Comparison of ENCODE assay signal across 13 mouse cellular contexts in genomic region chr1:155252631-155253121, GRCm38 (mm10). TPM values are rescaled to one million over a fixed set of nuclear protein-coding genes. Genes with fewer than 3 reads are reported as not detected.
DNase-seq lines count a peak whose midpoint lies in the region; ATAC-seq and TF ChIP-seq lines count a peak whose summit lies in the region.
"Had no signal": no experiment of that assay in that cellular context is flagged by ENCODE, and none has a peak within 500 bp of the region (broad histone marks: within the 10 kb centered on the region; RNA-seq: fewer than 3 reads in every experiment).

No protein-coding gene starts in this region.

- ATAC-seq in heart, embryonic 15.5 days (replicated peaks; ENCODE audit: insufficient number of reproducible peaks, insufficient read depth, low FRiP score, low read depth): 0 out of 2 replicates have a peak, but pooled peaks have one; percentile 18
- peak; percentile 28; the same call in 1 of the 2 replicates for ATAC-seq in G1E (ENCODE audit: extremely low read depth, insufficient number of reproducible peaks, low FRiP score, poor library complexity, severe bottlenecking)
- ATAC-seq in forebrain, postnatal 0 days: no peak

- H3K4me2 ChIP-seq in heart, embryonic 15.5 days: no peak overlapping the region
- H3K4me2 ChIP-seq in forebrain, postnatal 0 days (ENCODE audit: low read depth): no peak overlapping the region
- H3K4me2 ChIP-seq: embryonic facial prominence, embryonic 15.5 days; lung, embryonic 15.5 days had no signal

- no peaks in the 10 kb centered on the region for H3K79me2 ChIP-seq in liver, adult 2 months (ENCODE audit: control insufficient read depth, insufficient read depth, low read length)

- WGBS in heart, embryonic 15.5 days: 28% methylated on average over 6 of the region's 6 CpGs
- 32% methylated on average over 6 of the region's 6 CpGs for WGBS in liver, adult 2 months
- 60% methylated on average over 6 of the region's 6 CpGs for WGBS in forebrain, postnatal 0 days
- WGBS in heart, embryonic 10.5 days: 36% methylated on average over 6 of the region's 6 CpGs

- no peak for TF ChIP-seq CTCF in G1E (IDR thresholded peaks at IDR 0.05; ENCODE audit: low read depth, low read length)
- no peak for TF ChIP-seq CTCF in liver, adult 2 months (IDR thresholded peaks at IDR 0.05; ENCODE audit: low read depth, low read length)
- TF ChIP-seq CTCF in forebrain, postnatal 0 days (IDR thresholded peaks at IDR 0.05; ENCODE audit: low read depth): no peak

- H3K27ac ChIP-seq in heart, embryonic 15.5 days: no peak overlapping the region
- no peak overlapping the region for H3K27ac ChIP-seq in liver, adult 2 months (replicated peaks; ENCODE audit: insufficient read depth, low read depth, low read length)
- H3K27ac ChIP-seq in forebrain, postnatal 0 days (ENCODE audit: low read depth, low read length): no peak overlapping the region; the same call in 1 of the 2 replicates
- no peak overlapping the region for H3K27ac ChIP-seq in heart, embryonic 10.5 days
- H3K27ac ChIP-seq: embryonic facial prominence, embryonic 15.5 days; lung, embryonic 15.5 days had no signal

- H3K9ac ChIP-seq in heart, embryonic 15.5 days: no peak overlapping the region
- H3K9ac ChIP-seq in liver, adult 2 months (ENCODE audit: low read depth, low read length): no peak overlapping the region
- no peak overlapping the region for H3K9ac ChIP-seq in forebrain, postnatal 0 days
- H3K9ac ChIP-seq: embryonic facial prominence, embryonic 15.5 days; lung, embryonic 15.5 days had no signal

- no peak for TF ChIP-seq POLR2A in liver, adult 2 months (IDR thresholded peaks at IDR 0.05; ENCODE audit: extremely low read depth, insufficient read depth, low read length)

- intact Hi-C loops in gastrocnemius, postnatal 14 days (cut with DNase I; ENCODE audit: low total_unique reads): no loop called here

- H3K4me3 ChIP-seq in heart, embryonic 15.5 days: no peak overlapping the region
- 0 out of 2 replicates have a peak overlapping the region, but pooled peaks have one; percentile 17 for H3K4me3 ChIP-seq in G1E (ENCODE audit: low read depth, low read length)
- H3K4me3 ChIP-seq in liver, adult 2 months (ENCODE audit: insufficient read depth, low read depth, low read length): no peak overlapping the region
- no peak overlapping the region for H3K4me3 ChIP-seq in forebrain, postnatal 0 days (ENCODE audit: low read depth, low read length)
- no peak overlapping the region for H3K4me3 ChIP-seq in heart, embryonic 10.5 days
- H3K4me3 ChIP-seq: embryonic facial prominence, embryonic 15.5 days; lung, embryonic 15.5 days had no signal

- H3K4me1 ChIP-seq in heart, embryonic 15.5 days (replicated peaks): peaks cover 4% of the 10 kb centered on the region
- peaks cover 11% of the 10 kb centered on the region for H3K4me1 ChIP-seq in G1E (ENCODE audit: insufficient read depth, low read depth, low read length)
- H3K4me1 ChIP-seq in liver, adult 2 months (ENCODE audit: control insufficient read depth, insufficient read depth, low read length): no peaks in the 10 kb centered on the region
- H3K4me1 ChIP-seq in forebrain, postnatal 0 days (ENCODE audit: insufficient read depth): no peaks in the 10 kb centered on the region
- H3K4me1 ChIP-seq in heart, embryonic 10.5 days: peaks cover 12% of the 10 kb centered on the region
- H3K4me1 ChIP-seq: lung, embryonic 15.5 days had no signal

- no peak for DNase-seq in heart, adult 8-10 months (ENCODE audit: low spot score)
- DNase-seq in G1E (ENCODE audit: low spot score): no peak
- peak; percentile 62 for DNase-seq in kidney, adult 11 months
- DNase-seq in liver, adult 2 months (ENCODE audit: extremely low read depth, low read depth, low spot score): peak; percentile 41
- DNase-seq in gastrocnemius, postnatal 14 days: no peak
- DNase-seq in forebrain, postnatal 0 days: no peak
- no peak for DNase-seq in heart, embryonic 10.5 days (ENCODE audit: low spot score)
- DNase-seq: cerebellum, postnatal 10 days; heart, postnatal 10 days; spleen, adult 18-20 months had no signal

- H3K36me3 ChIP-seq in heart, embryonic 15.5 days: no peaks in the 10 kb centered on the region
- no peaks in the 10 kb centered on the region for H3K36me3 ChIP-seq in G1E (replicated peaks)
- H3K36me3 ChIP-seq in liver, adult 2 months (ENCODE audit: control insufficient read depth, insufficient read depth, low read length): no peaks in the 10 kb centered on the region
- H3K36me3 ChIP-seq in forebrain, postnatal 0 days (ENCODE audit: insufficient read depth): no peaks in the 10 kb centered on the region
- no peaks in the 10 kb centered on the region for H3K36me3 ChIP-seq in heart, embryonic 10.5 days
- H3K36me3 ChIP-seq: embryonic facial prominence, embryonic 15.5 days; lung, embryonic 15.5 days had no signal

- H3K9me3 ChIP-seq in heart, embryonic 15.5 days (replicated peaks): no peaks in the 10 kb centered on the region
- H3K9me3 ChIP-seq in G1E (replicated peaks): no peaks in the 10 kb centered on the region
- H3K9me3 ChIP-seq in forebrain, postnatal 0 days (ENCODE audit: low read length): no peaks in the 10 kb centered on the region
- no peaks in the 10 kb centered on the region for H3K9me3 ChIP-seq in heart, embryonic 10.5 days
- H3K9me3 ChIP-seq: embryonic facial prominence, embryonic 15.5 days; lung, embryonic 15.5 days had no signal

- H3K27me3 ChIP-seq in heart, embryonic 15.5 days: no peaks in the 10 kb centered on the region
- H3K27me3 ChIP-seq in G1E (ENCODE audit: insufficient read depth, low read length): peaks cover 30% of the 10 kb centered on the region
- H3K27me3 ChIP-seq in liver, adult 2 months (ENCODE audit: control insufficient read depth, insufficient read depth, low read length): no peaks in the 10 kb centered on the region
- no peaks in the 10 kb centered on the region for H3K27me3 ChIP-seq in forebrain, postnatal 0 days (ENCODE audit: insufficient read depth, low read length)
- H3K27me3 ChIP-seq in heart, embryonic 10.5 days (ENCODE audit: insufficient read depth, poor library complexity, severe bottlenecking): no peaks in the 10 kb centered on the region
- H3K27me3 ChIP-seq: embryonic facial prominence, embryonic 15.5 days had no signal

RNA-seq across cellular contexts. Expression of gene BC034090, which starts 8.4 kb away (rescaled TPM):
- polyA plus RNA-seq in heart, embryonic 15.5 days (2015; fragmentation: Nextera tagmentation; extraction: Ambion mirVana): 8.0 and 9.4 TPM in 2 replicates
- total RNA-seq in heart, adult 8-10 months (2022): 10 to 100 TPM; 33.0 to 42.1 (median 39.3) TPM
- total RNA-seq in G1E (2014; fragmentation: Nextera tagmentation): not detected in 2 replicates
- total RNA-seq in G1E (2017): 0.11 TPM in 1 of 2 replicates, not detected in the other
- polyA plus RNA-seq in G1E (2012): 0.09 and 0.18 TPM in 2 replicates
- total RNA-seq in liver, adult 2 months (2014; rRNA removed): 0.09 and 0.20 TPM in 2 replicates
- polyA plus RNA-seq in liver, adult 2 months (2012; rRNA removed): 0.33 and 0.50 TPM in 2 replicates
- 1 to 10 TPM; 3.8 to 4.3 TPM for total RNA-seq in gastrocnemius, postnatal 14 days (2021)
- 7.4 and 9.9 TPM in 2 replicates for total RNA-seq in forebrain, postnatal 0 days (2014; rRNA removed)
- polyA plus RNA-seq in forebrain, postnatal 0 days (2015; fragmentation: Nextera tagmentation; extraction: Ambion mirVana): 1.4 and 2.5 TPM in 2 replicates
- 6.0 and 6.5 TPM in 2 replicates for polyA plus RNA-seq in heart, embryonic 10.5 days (2016; fragmentation: Nextera tagmentation; extraction: Ambion mirVana)

Comparison
In these comparisons a context has a peak if more than half of its experiments do, and no peak if none do; other contexts are left out.
1. DNase-seq: peak in kidney, adult 11 months (single experiment) and liver, adult 2 months (single experiment); none in heart, adult 8-10 months (single experiment), G1E (single experiment), gastrocnemius, postnatal 14 days (single experiment), forebrain, postnatal 0 days (single experiment) and heart, embryonic 10.5 days (single experiment).